Mouse (Mus musculus): ENCODE data around the gene Slc16a1. TPM values are rescaled to one million over a fixed set of nuclear protein-coding genes. Genes with fewer than 3 reads are reported as not detected.
A peak's percentile ranks its signal among the peaks of the same experiment; 100 is the strongest.

The Slc16a1 gene
- polyA plus RNA-seq, 1 experiment from 2014 or later, result 44.0 TPM

- H3K36me3 ChIP-seq (ENCODE audit: insufficient read depth, low read length), result no peaks in the 10 kb centered on the region
- ATAC-seq (ENCODE audit: low FRiP score, low TSS enrichment), result peak; percentile 84
- peak overlapping the region; percentile 91 for H3K9ac ChIP-seq (replicated peaks; ENCODE audit: low read length)
- H3K27me3 ChIP-seq (ENCODE audit: insufficient read depth, low read length), result no peaks in the 10 kb centered on the region
- under 1% methylated on average over 58 of the region's 58 CpGs for WGBS
- peak overlapping the region; percentile 88 for H3K4me3 ChIP-seq (ENCODE audit: low read length)
- peak overlapping the region; percentile 99 for H3K4me2 ChIP-seq (replicated peaks; ENCODE audit: low read depth, low read length)
- no peaks in the 10 kb centered on the region for H3K9me3 ChIP-seq (ENCODE audit: low read length)
- peak overlapping the region; percentile 71 for H3K27ac ChIP-seq (ENCODE audit: low read length)
- H3K4me1 ChIP-seq (ENCODE audit: insufficient read depth, low read length), result 0 out of 2 replicates have a peak, but pooled peaks cover 7% of the 10 kb centered on the region
Observed at GRCm38 (mm10) chr3:104638932-104639748, 672 bp downstream of the Slc16a1 start.

DNA sequence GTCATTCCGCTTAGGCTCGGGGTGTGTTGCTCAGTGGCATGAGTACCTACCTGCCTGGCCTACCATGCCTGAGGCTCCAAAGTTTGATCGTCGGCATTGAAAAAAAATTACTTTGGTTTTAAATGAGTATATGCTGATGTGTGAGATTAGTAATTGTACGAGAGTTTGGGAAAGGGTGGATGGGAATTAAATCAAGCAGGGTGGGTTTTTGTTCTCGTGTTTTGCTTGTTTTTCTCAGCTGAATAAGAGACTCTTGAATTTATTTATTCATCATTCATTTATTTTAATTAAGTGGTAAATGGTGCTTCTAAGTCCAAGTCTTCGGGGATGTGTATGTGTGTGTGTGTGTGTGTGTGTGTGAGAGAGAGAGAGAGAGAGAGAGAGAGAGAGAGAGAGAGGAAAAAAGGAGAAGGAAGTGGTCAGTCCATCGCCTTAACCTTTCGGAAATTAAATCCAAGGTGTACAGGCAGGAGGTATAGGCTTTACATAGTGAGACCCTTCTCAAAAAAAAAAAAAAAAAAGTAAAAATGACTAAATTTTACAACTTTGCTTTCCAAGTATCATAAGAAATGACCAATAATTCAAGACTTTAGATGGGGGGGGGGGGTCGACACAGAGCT, 1.4 kb downstream of the Slc16a1 start:
- 0 out of 2 replicates have a peak, but pooled peaks cover 7% of the 10 kb centered on the region for H3K4me1 ChIP-seq (ENCODE audit: insufficient read depth, low read length)
- ATAC-seq (ENCODE audit: low FRiP score, low TSS enrichment), result no peak
- no peaks in the 10 kb centered on the region for H3K27me3 ChIP-seq (ENCODE audit: insufficient read depth, low read length)
- peak overlapping the region; percentile 99 for H3K4me2 ChIP-seq (replicated peaks; ENCODE audit: low read depth, low read length)
- no peaks in the 10 kb centered on the region for H3K36me3 ChIP-seq (ENCODE audit: insufficient read depth, low read length)
- peak overlapping the region; percentile 91 for H3K9ac ChIP-seq (replicated peaks; ENCODE audit: low read length)
- H3K27ac ChIP-seq (ENCODE audit: low read length), result 0 out of 2 replicates have a peak overlapping the region, but pooled peaks have one; percentile 71
- WGBS, result 17% methylated on average over 10 of the region's 10 CpGs
- no peaks in the 10 kb centered on the region for H3K9me3 ChIP-seq (ENCODE audit: low read length)
- peak overlapping the region; percentile 88 for H3K4me3 ChIP-seq (ENCODE audit: low read length)

DNA sequence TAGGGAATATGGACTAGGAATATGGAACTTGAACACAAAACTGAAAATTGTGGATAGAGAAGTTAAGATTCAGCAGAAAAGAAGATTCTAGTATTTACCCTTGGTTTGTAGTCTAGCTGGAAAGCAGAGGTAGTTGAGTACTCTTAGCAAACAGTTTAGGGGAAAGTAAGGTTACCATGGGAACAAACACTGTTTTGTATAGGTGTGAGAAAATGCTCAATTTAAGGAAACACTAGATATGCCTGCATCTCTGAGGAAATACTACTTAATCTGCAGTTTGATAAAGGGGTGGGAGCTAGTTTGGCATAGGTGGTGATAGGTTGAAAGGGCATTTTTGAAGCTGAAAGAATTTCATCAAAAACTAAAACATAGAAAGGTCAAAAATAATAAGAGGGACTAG, 2.4 kb downstream of the Slc16a1 start:
- Histone ChIP-seq H3K9me3 (ENCODE audit: low read length) (no peaks in the 10 kb centered on the region), H3K4me3 (ENCODE audit: low read length) (no peak overlapping the region), H3K4me1 (ENCODE audit: insufficient read depth, low read length) (0 out of 2 replicates have a peak, but pooled peaks cover 7% of the 10 kb centered on the region), H3K27ac (ENCODE audit: low read length) (no peak overlapping the region), H3K27me3 (ENCODE audit: insufficient read depth, low read length) (no peaks in the 10 kb centered on the region), H3K9ac (replicated peaks; ENCODE audit: low read length) (no peak overlapping the region), H3K36me3 (ENCODE audit: insufficient read depth, low read length) (no peaks in the 10 kb centered on the region), H3K4me2 (replicated peaks; ENCODE audit: low read depth, low read length) (peak overlapping the region; percentile 99; the same call in 1 of the 2 replicates)
- no peak for ATAC-seq (ENCODE audit: low FRiP score, low TSS enrichment)

GRCm38 (mm10) chr3:104641313-104641712, 2.8 kb downstream of the Slc16a1 start:
- Histone ChIP-seq H3K36me3 (ENCODE audit: insufficient read depth, low read length) (no peaks in the 10 kb centered on the region), H3K4me2 (replicated peaks; ENCODE audit: low read depth, low read length) (no peak overlapping the region), H3K9ac (replicated peaks; ENCODE audit: low read length) (no peak overlapping the region), H3K4me3 (ENCODE audit: low read length) (no peak overlapping the region), H3K9me3 (ENCODE audit: low read length) (no peaks in the 10 kb centered on the region), H3K27me3 (ENCODE audit: insufficient read depth, low read length) (no peaks in the 10 kb centered on the region), H3K4me1 (ENCODE audit: insufficient read depth, low read length) (0 out of 2 replicates have a peak, but pooled peaks cover 7% of the 10 kb centered on the region), H3K27ac (ENCODE audit: low read length) (no peak overlapping the region)
- WGBS, result 88% methylated on average over 1 of the region's 1 CpGs
- no peak for ATAC-seq (ENCODE audit: low FRiP score, low TSS enrichment)

- Histone ChIP-seq H3K9me3 (ENCODE audit: low read length) (no peaks in the 10 kb centered on the region), H3K4me2 (replicated peaks; ENCODE audit: low read depth, low read length) (no peak overlapping the region), H3K4me1 (ENCODE audit: insufficient read depth, low read length) (peaks cover 7% of the 10 kb centered on the region; the same call in 1 of the 2 replicates), H3K27me3 (ENCODE audit: insufficient read depth, low read length) (no peaks in the 10 kb centered on the region), H3K36me3 (ENCODE audit: insufficient read depth, low read length) (no peaks in the 10 kb centered on the region), H3K9ac (replicated peaks; ENCODE audit: low read length) (no peak overlapping the region), H3K4me3 (ENCODE audit: low read length) (no peak overlapping the region), H3K27ac (ENCODE audit: low read length) (no peak overlapping the region)
- 73% methylated on average over 4 of the region's 4 CpGs for WGBS
- ATAC-seq (ENCODE audit: low FRiP score, low TSS enrichment), result no peak
Observed at GRCm38 (mm10) chr3:104643113-104643512, 4.6 kb downstream of the Slc16a1 start.

DNA sequence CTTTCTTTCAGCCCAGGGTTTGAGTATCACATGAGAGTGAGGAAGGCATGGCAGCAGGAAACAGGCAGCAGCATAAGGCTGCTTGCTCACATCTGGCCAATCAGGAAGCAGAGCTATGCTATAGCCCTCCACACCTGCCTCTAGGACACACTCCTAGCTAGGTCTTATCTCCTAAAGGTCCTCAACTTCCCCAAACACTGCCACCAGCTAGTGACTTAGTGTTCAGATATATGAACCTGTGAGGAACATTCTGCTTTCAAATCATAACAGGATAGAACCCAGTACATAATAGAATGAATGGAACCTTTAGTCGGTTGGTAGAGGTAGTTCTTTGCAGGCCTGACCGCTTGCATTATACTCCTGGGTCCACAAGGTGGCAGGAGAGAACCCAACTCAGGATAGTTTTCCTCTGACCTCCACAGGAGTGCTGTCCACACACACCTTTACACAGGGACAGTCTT, 5.4 kb downstream of the Slc16a1 start:
- WGBS, result 7% methylated on average over 2 of the region's 2 CpGs

DNA sequence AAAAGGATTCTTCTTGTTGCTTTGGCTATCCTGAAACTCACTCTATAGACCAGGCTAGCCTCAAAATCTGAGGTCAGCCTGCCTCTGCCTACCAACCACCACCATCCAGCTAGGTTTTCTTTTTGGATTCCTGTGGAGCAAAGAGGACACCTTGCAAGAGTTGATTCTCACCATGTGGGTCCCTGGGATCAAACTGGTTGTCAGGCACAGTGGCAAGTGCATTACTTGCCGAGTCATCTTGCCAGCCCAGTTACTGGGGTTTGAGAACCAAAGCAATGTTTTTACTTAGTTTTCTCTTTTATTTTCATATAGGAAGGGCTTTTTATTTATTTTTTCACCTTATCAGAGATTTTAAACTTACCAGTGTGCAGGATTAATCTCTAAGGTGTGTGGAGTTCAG, 5.9 kb downstream of the Slc16a1 start:
- Histone ChIP-seq H3K27me3 (ENCODE audit: insufficient read depth, low read length) (no peaks in the 10 kb centered on the region), H3K9ac (replicated peaks; ENCODE audit: low read length) (no peak overlapping the region), H3K9me3 (ENCODE audit: low read length) (no peaks in the 10 kb centered on the region), H3K4me3 (ENCODE audit: low read length) (no peak overlapping the region), H3K36me3 (ENCODE audit: insufficient read depth, low read length) (no peaks in the 10 kb centered on the region), H3K4me1 (ENCODE audit: insufficient read depth, low read length) (peaks cover 11% of the 10 kb centered on the region), H3K27ac (ENCODE audit: low read length) (no peak overlapping the region), H3K4me2 (replicated peaks; ENCODE audit: low read depth, low read length) (no peak overlapping the region)
- WGBS, result 95% methylated on average over 1 of the region's 1 CpGs
- no peak for ATAC-seq (ENCODE audit: low FRiP score, low TSS enrichment)

More for the DNA sequence above, 5.4 kb downstream of the Slc16a1 start:
- peaks cover 7% of the 10 kb centered on the region; the same call in 1 of the 2 replicates for H3K4me1 ChIP-seq (ENCODE audit: insufficient read depth, low read length)
- H3K4me2 ChIP-seq (replicated peaks; ENCODE audit: low read depth, low read length), result no peak overlapping the region
- no peaks in the 10 kb centered on the region for H3K36me3 ChIP-seq (ENCODE audit: insufficient read depth, low read length)
- H3K9me3 ChIP-seq (ENCODE audit: low read length), result no peaks in the 10 kb centered on the region
- H3K9ac ChIP-seq (replicated peaks; ENCODE audit: low read length), result no peak overlapping the region
- ATAC-seq (ENCODE audit: low FRiP score, low TSS enrichment), result peak; percentile 58; the same call in 1 of the 2 replicates
- no peaks in the 10 kb centered on the region for H3K27me3 ChIP-seq (ENCODE audit: insufficient read depth, low read length)
- H3K27ac ChIP-seq (ENCODE audit: low read length), result no peak overlapping the region
- no peak overlapping the region for H3K4me3 ChIP-seq (ENCODE audit: low read length)

GRCm38 (mm10) chr3:104654219-104654618, 15.8 kb downstream of the Slc16a1 start:
- Histone ChIP-seq H3K36me3 (ENCODE audit: insufficient read depth, low read length) (peaks cover 14% of the 10 kb centered on the region), H3K4me3 (ENCODE audit: low read length) (no peak overlapping the region), H3K4me2 (replicated peaks; ENCODE audit: low read depth, low read length) (no peak overlapping the region), H3K4me1 (ENCODE audit: insufficient read depth, low read length) (peaks cover 7% of the 10 kb centered on the region; the same call in 1 of the 2 replicates), H3K27me3 (ENCODE audit: insufficient read depth, low read length) (no peaks in the 10 kb centered on the region), H3K27ac (ENCODE audit: low read length) (no peak overlapping the region), H3K9me3 (ENCODE audit: low read length) (no peaks in the 10 kb centered on the region), H3K9ac (replicated peaks; ENCODE audit: low read length) (no peak overlapping the region)
- 88% methylated on average over 4 of the region's 4 CpGs for WGBS
- ATAC-seq (ENCODE audit: low FRiP score, low TSS enrichment), result no peak

DNA sequence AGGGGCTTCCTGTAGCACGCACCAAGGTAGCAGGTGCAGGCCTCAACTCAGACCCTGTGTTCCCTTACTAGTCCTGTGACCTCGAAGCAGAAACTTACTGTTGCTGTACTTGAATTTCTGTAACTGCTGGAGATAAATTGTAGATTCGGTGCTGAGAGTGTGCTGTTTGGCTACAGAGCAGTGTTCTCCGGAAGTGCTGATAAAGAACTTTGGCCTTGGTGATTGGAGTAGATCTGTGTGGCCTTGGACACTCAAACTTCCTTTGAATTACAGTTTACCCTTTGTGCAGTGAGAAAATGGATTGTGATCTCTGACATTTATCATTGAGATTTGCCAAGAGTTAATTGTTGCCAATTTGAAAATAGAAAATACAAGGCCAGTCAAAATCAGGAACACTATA, 16.5 kb downstream of the Slc16a1 start:
- 87% methylated on average over 4 of the region's 4 CpGs for WGBS

More for the DNA sequence above, 16.5 kb downstream of the Slc16a1 start:
- no peaks in the 10 kb centered on the region for H3K27me3 ChIP-seq (ENCODE audit: insufficient read depth, low read length)
- H3K9me3 ChIP-seq (ENCODE audit: low read length), result no peaks in the 10 kb centered on the region
- no peak for ATAC-seq (ENCODE audit: low FRiP score, low TSS enrichment)
- H3K4me2 ChIP-seq (replicated peaks; ENCODE audit: low read depth, low read length), result no peak overlapping the region
- no peak overlapping the region for H3K27ac ChIP-seq (ENCODE audit: low read length)
- no peak overlapping the region for H3K4me3 ChIP-seq (ENCODE audit: low read length)
- H3K9ac ChIP-seq (replicated peaks; ENCODE audit: low read length), result no peak overlapping the region
- 0 out of 2 replicates have a peak, but pooled peaks cover 4% of the 10 kb centered on the region for H3K4me1 ChIP-seq (ENCODE audit: insufficient read depth, low read length)
- H3K36me3 ChIP-seq (ENCODE audit: insufficient read depth, low read length), result peaks cover 14% of the 10 kb centered on the region
